Mouse (Mus musculus) forebrain, postnatal 0 days (tissue): Measurements from ENCODE around the gene Dbp. TPM values are rescaled to one million over a fixed set of nuclear protein-coding genes. Genes with fewer than 3 reads are reported as not detected.
A peak's percentile ranks its signal among the peaks of the same experiment; 100 is the strongest.

Experiments used
- ATAC-seq: fragments of 200-750 bp; cut with Nextera tagmentation; 2 replicates; pipeline ENCODE4 v1.8.0; 2017; ENCODE audit warnings: mild to moderate bottlenecking, moderate library complexity
- DNase-seq: peaks from one replicate; pipeline ENCODE4 v3.0.0-alpha.2; 2015
- H3K27ac ChIP-seq: fragments of 300-500 bp; sonication (generic); 2 replicates; pipeline ENCODE4 v1.5.1; 2014; ENCODE audit warnings: low read depth, mild to moderate bottlenecking, antibody characterized with exemption, low read length, moderate library complexity, mixed read lengths
- H3K27me3 ChIP-seq: fragments of 300-500 bp; sonication (generic); 2 replicates; pipeline ENCODE4 v1.6.1; 2014; ENCODE audit warnings: mild to moderate bottlenecking, low read length, mixed read lengths; ENCODE audit not compliant: insufficient read depth
- H3K36me3 ChIP-seq: fragments of 300-500 bp; sonication (generic); 2 replicates; pipeline ENCODE4 v1.6.1; 2014; ENCODE audit warnings: mild to moderate bottlenecking, moderate library complexity; ENCODE audit not compliant: insufficient read depth
- H3K4me1 ChIP-seq: fragments of 300-500 bp; sonication (generic); 2 replicates; pipeline ENCODE4 v1.6.1; 2014; ENCODE audit warnings: antibody characterized with exemption; ENCODE audit not compliant: insufficient read depth
- H3K4me2 ChIP-seq: fragments of 300-500 bp; sonication (generic); 2 replicates; pipeline ENCODE4 v1.6.1; 2014; ENCODE audit warnings: low read depth, mild to moderate bottlenecking, moderate library complexity
- H3K4me3 ChIP-seq: fragments of 300-500 bp; sonication (generic); 2 replicates; pipeline ENCODE4 v1.5.1; 2014; ENCODE audit warnings: low read depth, low read length, mixed read lengths
- H3K9ac ChIP-seq: fragments of 300-500 bp; sonication (generic); 2 replicates; pipeline ENCODE4 v1.6.1; 2014; ENCODE audit warnings: mild to moderate bottlenecking
- H3K9me3 ChIP-seq: fragments of 300-500 bp; sonication (generic); 2 replicates; pipeline ENCODE4 v1.6.1; 2016; ENCODE audit warnings: low read length
- CTCF ChIP-seq: sonication (generic); IDR thresholded peaks from 2 replicates; pipeline ENCODE4 v1.5.1; 2016; ENCODE audit warnings: antibody characterized with exemption, control low read depth, low read depth
- WGBS: fragments of 180-500 bp; shearing (Covaris S2); extraction: QIAGEN DNeasy Blood & Tissue Kit; methylation state at CpG from one replicate; pipeline ENCODE4 v1.1.7; 2014; 5-methylcytosine and 5-hydroxymethylcytosine counted together
- polyA plus RNA-seq: library from polyadenylated mRNA; unstranded; fragments of >200 nt; fragmentation: Nextera tagmentation; extraction: Ambion mirVana; gene quantifications from 2 replicates; pipeline ENCODE4 v1.2.1, GENCODE M21; 2015
- total RNA-seq: library from RNA; depleted of rRNA; stranded (reverse); fragments of >200 nt; gene quantifications from 2 replicates; pipeline ENCODE4 v1.2.3, GENCODE M21; 2014

Gene Dbp
- total and polyA plus RNA-seq, 2 experiments from 2014 or later = 6.6 to 9.0 TPM

GRCm38 (mm10) chr7:45725713-45726112 lies 20.8 kb downstream of the Dbp start, which contains the start of gene Spaca4:
TSS of gene Spaca4 (minus strand) at chr7:45725813.
- no peak within 1 kb of the TSS for H3K9ac ChIP-seq
- no peaks in the 10 kb centered on the region for H3K27me3 ChIP-seq
- TF ChIP-seq CTCF = no peak
- peaks cover 56% of the 10 kb centered on the region for H3K36me3 ChIP-seq
- no peak within 1 kb of the TSS for H3K27ac ChIP-seq
- WGBS = 91% methylated on average over 11 of the region's 11 CpGs
- ATAC-seq = no peak
- H3K4me2 ChIP-seq = no peak within 1 kb of the TSS
- H3K4me1 ChIP-seq = no peaks in the 10 kb centered on the region
- no peaks in the 10 kb centered on the region for H3K9me3 ChIP-seq
- no peak for DNase-seq
- no peak within 1 kb of the TSS for H3K4me3 ChIP-seq

GRCm38 (mm10) chr7:45726419-45726818 lies 21.5 kb downstream of the Dbp start:
- H3K9me3 ChIP-seq = no peaks in the 10 kb centered on the region
- DNase-seq = no peak

GRCm38 (mm10) chr7:45727625-45728024 lies 22.7 kb downstream of the Dbp start:
- no peaks in the 10 kb centered on the region for H3K27me3 ChIP-seq
- no peak for ATAC-seq
- TF ChIP-seq CTCF = no peak
- no peak overlapping the region for H3K9ac ChIP-seq
- no peak for DNase-seq
- no peak overlapping the region for H3K27ac ChIP-seq
- no peaks in the 10 kb centered on the region for H3K4me1 ChIP-seq
- no peak overlapping the region for H3K4me2 ChIP-seq
- H3K36me3 ChIP-seq = peaks cover 38% of the 10 kb centered on the region
- no peak overlapping the region for H3K4me3 ChIP-seq
- WGBS = 94% methylated on average over 3 of the region's 3 CpGs
- H3K9me3 ChIP-seq = no peaks in the 10 kb centered on the region

More at GRCm38 (mm10) chr7:45726419-45726818, 21.5 kb downstream of the Dbp start:
- 93% methylated on average over 10 of the region's 10 CpGs for WGBS
- Histone ChIP-seq H3K4me2 (no peak overlapping the region), H3K36me3 (peaks cover 49% of the 10 kb centered on the region), H3K4me3 (no peak overlapping the region), H3K27ac (no peak overlapping the region), H3K9ac (no peak overlapping the region), H3K27me3 (no peaks in the 10 kb centered on the region), H3K4me1 (no peaks in the 10 kb centered on the region)
- no peak for ATAC-seq
- TF ChIP-seq CTCF = no peak

- no peaks in the 10 kb centered on the region for H3K4me1 ChIP-seq
- DNase-seq = no peak
- no peaks in the 10 kb centered on the region for H3K9me3 ChIP-seq
- ATAC-seq = no peak
- H3K27me3 ChIP-seq = no peaks in the 10 kb centered on the region
- no peak overlapping the region for H3K9ac ChIP-seq
- H3K4me2 ChIP-seq = no peak overlapping the region
- peak; percentile 54 for TF ChIP-seq CTCF
- H3K4me3 ChIP-seq = no peak overlapping the region
- H3K27ac ChIP-seq = no peak overlapping the region
- H3K36me3 ChIP-seq = peaks cover 12% of the 10 kb centered on the region
- 18% methylated on average over 16 of the region's 16 CpGs for WGBS
Observed at GRCm38 (mm10) chr7:45730727-45731431, 26.0 kb downstream of the Dbp start.

- ATAC-seq = no peak
- no peak for TF ChIP-seq CTCF
- DNase-seq = no peak
- no peaks in the 10 kb centered on the region for H3K9me3 ChIP-seq
- no peak overlapping the region for H3K4me2 ChIP-seq
- peaks cover 4% of the 10 kb centered on the region; the same call in 1 of the 2 replicates for H3K36me3 ChIP-seq
- H3K9ac ChIP-seq = no peak overlapping the region
- whole genome bisulfite sequencing = 86% methylated on average over 5 of the region's 5 CpGs
- H3K4me1 ChIP-seq = no peaks in the 10 kb centered on the region
- H3K27ac ChIP-seq = no peak overlapping the region
- no peak overlapping the region for H3K4me3 ChIP-seq
- H3K27me3 ChIP-seq = no peaks in the 10 kb centered on the region
Observed at GRCm38 (mm10) chr7:45733477-45733876, 28.6 kb downstream of the Dbp start.

GRCm38 (mm10) chr7:45739162-45739763 lies 34.4 kb downstream of the Dbp start:
- no peaks in the 10 kb centered on the region for H3K36me3 ChIP-seq
- no peaks in the 10 kb centered on the region for H3K4me1 ChIP-seq
- H3K27ac ChIP-seq = no peak overlapping the region
- no peak overlapping the region for H3K4me3 ChIP-seq
- TF ChIP-seq CTCF = peak; percentile 87
- no peak overlapping the region for H3K4me2 ChIP-seq
- H3K27me3 ChIP-seq = no peaks in the 10 kb centered on the region
- no peak overlapping the region for H3K9ac ChIP-seq
- WGBS = 8% methylated on average over 9 of the region's 9 CpGs
- DNase-seq = peak; percentile 93
- no peaks in the 10 kb centered on the region for H3K9me3 ChIP-seq
- ATAC-seq = peak; percentile 93

- DNase-seq (no peak), ATAC-seq (0 out of 2 replicates have a peak, but pooled peaks have one; percentile 2)
- no peaks in the 10 kb centered on the region for H3K4me1 ChIP-seq
- TF ChIP-seq CTCF = no peak
- no peaks in the 10 kb centered on the region for H3K36me3 ChIP-seq
- H3K27me3 ChIP-seq = no peaks in the 10 kb centered on the region
- no peak overlapping the region for H3K4me3 ChIP-seq
- no peak overlapping the region for H3K27ac ChIP-seq
- H3K4me2 ChIP-seq = no peak overlapping the region
- no peak overlapping the region for H3K9ac ChIP-seq
- WGBS = 74% methylated on average over 10 of the region's 10 CpGs
- no peaks in the 10 kb centered on the region for H3K9me3 ChIP-seq
Observed at GRCm38 (mm10) chr7:45739820-45740219, 34.9 kb downstream of the Dbp start.
